Mouse (Mus musculus) left cerebral cortex, adult 8-10 months (tissue): ENCODE results near the gene 2810006K23Rik. TPM values are rescaled to one million over a fixed set of nuclear protein-coding genes. Genes with fewer than 3 reads are reported as not detected.
"Not testable (repeated sequence)": the region's sequence is repeated elsewhere in the genome, so short reads cannot be mapped to it uniquely, and the experiment has no call there.

Experiments used
- DNase-seq, 2 experiments: peaks; one replicate each; pipeline ENCODE4 v3.0.0; 2022; ENCODE audit warnings: low spot score in 2 of 2
- total RNA-seq, 4 experiments: library from RNA; stranded (reverse); gene quantifications; 2 replicates each; pipeline ENCODE4 v1.2.4; 2022

Gene 2810006K23Rik
- 10 to 100 TPM in 3 of 4 experiments, 1 to 10 TPM in 1; 9.1 to 14.1 (median 12.8) TPM for total RNA-seq

- DNase-seq, result peak; percentile 99 to 100
These were observed at the start of gene 2810006K23Rik, which contains the start of gene Mphosph9 for GRCm38 (mm10) chr5:124327510-124328364. TSS of gene 2810006K23Rik (plus strand) at chr5:124328089. TSS of gene Mphosph9 (minus strand) at chr5:124327972.

- no peak for DNase-seq
These were observed 45.0 kb upstream of the 2810006K23Rik start for GRCm38 (mm10) chr5:124282854-124283253.

- DNase-seq, result no peak
These were observed 43.6 kb upstream of the 2810006K23Rik start for GRCm38 (mm10) chr5:124284330-124284729.

- DNase-seq, result no peak
These were observed 40.2 kb upstream of the 2810006K23Rik start for GRCm38 (mm10) chr5:124287616-124288247.

GRCm38 (mm10) chr5:124290216-124290615 is 37.7 kb upstream of the 2810006K23Rik start:
- DNase-seq, result no peak

GRCm38 (mm10) chr5:124293967-124294366 is 33.9 kb upstream of the 2810006K23Rik start:
- DNase-seq, result no peak

- no peak for DNase-seq
These were observed 31.4 kb upstream of the 2810006K23Rik start for GRCm38 (mm10) chr5:124296475-124296874.

- not testable (repeated sequence) for DNase-seq
These were observed 28.6 kb upstream of the 2810006K23Rik start for GRCm38 (mm10) chr5:124299307-124299706.

- no peak for DNase-seq
These were observed 27.8 kb upstream of the 2810006K23Rik start for GRCm38 (mm10) chr5:124300132-124300531.

- not testable (repeated sequence) for DNase-seq
These were observed 25.0 kb upstream of the 2810006K23Rik start for GRCm38 (mm10) chr5:124302853-124303252.

- DNase-seq, result no peak
These were observed 18.7 kb upstream of the 2810006K23Rik start for GRCm38 (mm10) chr5:124309155-124309554.

- no peak for DNase-seq
These were observed 17.8 kb upstream of the 2810006K23Rik start for GRCm38 (mm10) chr5:124310091-124310490.

GRCm38 (mm10) chr5:124315498-124315897 is 12.4 kb upstream of the 2810006K23Rik start:
- DNase-seq, result no peak

GRCm38 (mm10) chr5:124315941-124316340 is 11.9 kb upstream of the 2810006K23Rik start:
- no peak for DNase-seq

- no peak for DNase-seq
These were observed 10.2 kb upstream of the 2810006K23Rik start for GRCm38 (mm10) chr5:124317648-124318047.

GRCm38 (mm10) chr5:124326829-124327228 is 1.1 kb upstream of the 2810006K23Rik start:
- no peak for DNase-seq

GRCm38 (mm10) chr5:124330086-124330485 is 2.2 kb downstream of the 2810006K23Rik start:
- no peak for DNase-seq

GRCm38 (mm10) chr5:124334392-124334791 is 6.5 kb downstream of the 2810006K23Rik start:
- DNase-seq, result peak in 1 of 2 experiments; percentile 61

- no peak for DNase-seq
These were observed 9.2 kb downstream of the 2810006K23Rik start for GRCm38 (mm10) chr5:124337103-124337502.

GRCm38 (mm10) chr5:124337909-124338308 is 10.0 kb downstream of the 2810006K23Rik start:
- no peak for DNase-seq

- no peak for DNase-seq
These were observed 10.9 kb downstream of the 2810006K23Rik start for GRCm38 (mm10) chr5:124338791-124339190.

- not testable (repeated sequence) for DNase-seq
These were observed 14.0 kb downstream of the 2810006K23Rik start for GRCm38 (mm10) chr5:124341753-124342339.
